Mouse (Mus musculus): Measurements from ENCODE around the gene Frat2.
"Not testable (repeated sequence)": the region's sequence is repeated elsewhere in the genome, so short reads cannot be mapped to it uniquely, and the experiment has no call there.

The Frat2 gene

GRCm38 (mm10) chr19:41847992-41848851, at the start of gene Frat2:
Frat2 (minus strand) TSS chr19:41848132.
- DNase-seq: peak; percentile 86

- no peak for DNase-seq
Measured at GRCm38 (mm10) chr19:41896319-41896711, 48.4 kb upstream of the Frat2 start.

GRCm38 (mm10) chr19:41895460-41896318, 47.8 kb upstream of the Frat2 start, which contains the start of gene Rrp12:
Rrp12 (minus strand) TSS chr19:41896173.
- peak; percentile 90 for DNase-seq

GRCm38 (mm10) chr19:41894959-41895358, 47.0 kb upstream of the Frat2 start:
- DNase-seq: no peak

- peak; percentile 34 for DNase-seq
Measured at GRCm38 (mm10) chr19:41888191-41888590, 40.3 kb upstream of the Frat2 start.

- DNase-seq: no peak
Measured at GRCm38 (mm10) chr19:41883882-41884281, 36.0 kb upstream of the Frat2 start.

GRCm38 (mm10) chr19:41881842-41882241, 33.9 kb upstream of the Frat2 start:
- no peak for DNase-seq

- DNase-seq: no peak
Measured at GRCm38 (mm10) chr19:41874356-41874755, 26.4 kb upstream of the Frat2 start.

- no peak for DNase-seq
Measured at GRCm38 (mm10) chr19:41872285-41872684, 24.4 kb upstream of the Frat2 start.

- not testable (repeated sequence) for DNase-seq
Measured at GRCm38 (mm10) chr19:41869946-41870345, 22.0 kb upstream of the Frat2 start.

- no peak for DNase-seq
Measured at GRCm38 (mm10) chr19:41869296-41869695, 21.4 kb upstream of the Frat2 start.

- no peak for DNase-seq
Measured at GRCm38 (mm10) chr19:41866707-41867106, 18.8 kb upstream of the Frat2 start.

GRCm38 (mm10) chr19:41857816-41858310, 9.9 kb upstream of the Frat2 start:
- DNase-seq: no peak

- no peak for DNase-seq
Measured at GRCm38 (mm10) chr19:41857086-41857762, 9.3 kb upstream of the Frat2 start.

GRCm38 (mm10) chr19:41852423-41852822, 4.5 kb upstream of the Frat2 start:
- DNase-seq: no peak

GRCm38 (mm10) chr19:41850719-41851543, 3.0 kb upstream of the Frat2 start:
- no peak for DNase-seq

- no peak for DNase-seq
Measured at GRCm38 (mm10) chr19:41850021-41850718, 2.2 kb upstream of the Frat2 start.

- DNase-seq: not testable (repeated sequence)
Measured at GRCm38 (mm10) chr19:41847614-41847991, 329 bp downstream of the Frat2 start.

GRCm38 (mm10) chr19:41847091-41847581, 796 bp downstream of the Frat2 start:
- peak; percentile 17 for DNase-seq

- DNase-seq: no peak
Measured at GRCm38 (mm10) chr19:41846366-41847090, 1.4 kb downstream of the Frat2 start.
